Mouse (Mus musculus) forebrain, embryonic 11.5 days (tissue): ENCODE measurements around the gene Smarca5. TPM values are rescaled to one million over a fixed set of nuclear protein-coding genes. Genes with fewer than 3 reads are reported as not detected.

Experiments used
- polyA plus RNA-seq: library from polyadenylated mRNA; unstranded; fragments of >200 nt; fragmentation: Nextera tagmentation; extraction: Ambion mirVana; gene quantifications from 2 replicates; pipeline ENCODE4 v1.2.1, GENCODE M21; 2014

The Smarca5 gene
- polyA plus RNA-seq, 1 experiment from 2014 or later, result 176 TPM

Other genes starting within 250 kb of the Smarca5 start
- gene Gypa, start 245.7 kb downstream of the Smarca5 start, polyA plus RNA-seq, result 16.8 and 18.9 TPM in 2 replicates
- gene Frem3, start 128.4 kb downstream of the Smarca5 start, polyA plus RNA-seq, result not detected in 2 replicates
- gene Gab1, start 141.0 kb upstream of the Smarca5 start, polyA plus RNA-seq, result 19.1 TPM in 2 replicates